Mouse (Mus musculus) liver, embryonic 15.5 days (tissue): ENCODE measurements around the gene Plxna4. TPM values are rescaled to one million over a fixed set of nuclear protein-coding genes. Genes with fewer than 3 reads are reported as not detected.
A peak's percentile ranks its signal among the peaks of the same experiment; 100 is the strongest.

Experiments
- ATAC-seq: fragments of 200-750 bp; cut with Nextera tagmentation; 2 replicates; pipeline ENCODE4 v1.8.0; 2017; ENCODE audit warnings: moderate number of reproducible peaks, mild to moderate bottlenecking, moderate library complexity; ENCODE audit not compliant: insufficient read depth
- H3K27ac ChIP-seq: fragments of 300-500 bp; sonication (generic); replicated peaks from 2 replicates; pipeline ENCODE4 v1.5.1; 2015; ENCODE audit warnings: mild to moderate bottlenecking, inconsistent platforms
- H3K27me3 ChIP-seq: fragments of 300-500 bp; sonication (generic); 2 replicates; pipeline ENCODE4 v1.6.1; 2015; ENCODE audit warnings: mild to moderate bottlenecking, inconsistent platforms
- H3K36me3 ChIP-seq: fragments of 300-500 bp; sonication (generic); replicated peaks from 2 replicates; pipeline ENCODE4 v1.6.1; 2015; ENCODE audit warnings: moderate library complexity, mild to moderate bottlenecking, inconsistent platforms
- H3K4me1 ChIP-seq: fragments of 300-500 bp; sonication (generic); replicated peaks from 2 replicates; pipeline ENCODE4 v1.6.1; 2015; ENCODE audit warnings: inconsistent platforms
- H3K4me2 ChIP-seq: fragments of 300-500 bp; sonication (generic); 2 replicates; pipeline ENCODE4 v1.6.1; 2015; ENCODE audit warnings: moderate library complexity, mild to moderate bottlenecking, inconsistent platforms
- H3K4me3 ChIP-seq: fragments of 300-500 bp; sonication (generic); replicated peaks from 2 replicates; pipeline ENCODE4 v1.5.1; 2015; ENCODE audit warnings: mild to moderate bottlenecking, inconsistent platforms
- H3K9ac ChIP-seq: fragments of 300-500 bp; sonication (generic); 2 replicates; pipeline ENCODE4 v1.6.1; 2015; ENCODE audit warnings: moderate library complexity, mild to moderate bottlenecking, inconsistent platforms
- H3K9me3 ChIP-seq: fragments of 300-500 bp; sonication (generic); replicated peaks from 2 replicates; pipeline ENCODE4 v1.6.1; 2016; ENCODE audit warnings: inconsistent platforms
- WGBS: fragments of 180-500 bp; shearing (Covaris S2); methylation state at CpG from one replicate; pipeline ENCODE4 v1.1.7; 2015; ENCODE audit warnings: mixed read lengths; ENCODE audit not compliant: insufficient replicate concordance; 5-methylcytosine and 5-hydroxymethylcytosine counted together
- polyA plus RNA-seq: library from polyadenylated mRNA; unstranded; fragments of >200 nt; fragmentation: Nextera tagmentation; extraction: Ambion mirVana; gene quantifications from 2 replicates; pipeline ENCODE4 v1.2.1, GENCODE M21; 2015

Plxna4 gene
- polyA plus RNA-seq, 1 experiment from 2014 or later = 0.26 TPM

DNA sequence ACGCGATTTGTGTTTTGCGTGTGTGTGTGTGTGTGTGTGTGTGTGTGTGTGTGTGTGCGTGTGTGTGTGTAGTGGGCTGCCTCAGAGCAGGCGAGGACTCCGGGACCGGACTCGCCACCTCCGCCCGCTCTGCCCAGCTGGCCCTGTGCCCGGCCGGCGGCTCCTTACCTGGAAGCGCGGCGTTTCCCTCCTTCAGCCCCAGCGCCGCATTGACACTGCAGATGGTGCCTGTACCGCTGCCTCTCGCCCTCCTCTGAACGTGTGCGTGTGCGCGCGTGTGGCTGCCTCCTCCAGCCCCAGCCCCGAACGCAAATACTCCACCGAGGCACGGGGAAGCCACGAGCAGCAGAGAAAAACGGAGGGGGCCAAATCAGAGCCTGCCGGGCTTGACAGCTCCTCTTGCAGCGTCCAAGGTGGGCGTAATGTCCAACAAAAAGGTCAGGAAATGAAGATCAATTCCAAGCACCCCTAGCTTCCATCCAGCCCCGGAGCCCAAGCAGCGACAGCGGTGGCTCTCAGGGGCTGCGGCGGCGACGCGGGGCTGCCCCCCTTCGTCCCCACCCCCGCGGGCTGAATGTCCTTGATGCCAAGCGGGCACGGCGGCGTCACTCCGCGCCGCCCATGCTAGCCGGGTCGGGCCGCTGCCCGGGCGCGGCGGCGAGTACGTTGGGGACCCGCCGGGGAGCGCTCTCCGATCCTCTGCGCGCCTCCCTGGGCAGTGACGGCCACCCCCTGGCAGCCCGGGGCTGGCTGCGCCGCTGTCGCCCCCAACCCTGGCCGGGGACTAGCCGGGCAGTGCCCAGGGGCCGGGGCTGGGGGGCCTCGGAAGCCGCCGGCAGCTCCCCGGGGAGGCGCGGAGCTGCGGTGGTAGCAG, 619 bp downstream of the Plxna4 start:
- H3K4me1 ChIP-seq = no peaks in the 10 kb centered on the region; the same call in 1 of the 2 replicates
- ATAC-seq = no peak
- peaks cover 89% of the 10 kb centered on the region for H3K27me3 ChIP-seq
- H3K27ac ChIP-seq = no peak overlapping the region
- peak overlapping the region; percentile 50 for H3K4me3 ChIP-seq
- H3K36me3 ChIP-seq = no peaks in the 10 kb centered on the region
- no peaks in the 10 kb centered on the region for H3K9me3 ChIP-seq
- peak overlapping the region; percentile 70 for H3K4me2 ChIP-seq
- no peak overlapping the region for H3K9ac ChIP-seq
- WGBS = under 1% methylated on average over 70 of the region's 82 CpGs

DNA sequence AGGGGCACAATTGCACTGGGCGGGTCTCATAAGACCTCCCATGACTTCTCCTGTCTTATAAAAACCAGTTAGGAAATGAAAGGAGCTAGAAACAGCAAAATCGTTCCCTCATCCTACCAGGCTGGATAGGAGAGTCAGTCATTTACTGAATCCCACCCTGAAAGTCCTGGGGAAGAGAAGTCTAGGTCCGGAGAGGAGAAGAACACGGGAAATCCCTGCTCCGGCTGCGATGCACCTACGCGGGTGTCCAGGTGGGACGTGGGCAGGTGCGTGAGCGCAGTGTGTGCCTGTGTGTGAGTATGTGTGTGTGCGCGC, 1.2 kb downstream of the Plxna4 start:
- peak overlapping the region; percentile 70 for H3K4me2 ChIP-seq
- no peaks in the 10 kb centered on the region; the same call in 1 of the 2 replicates for H3K4me1 ChIP-seq
- peak overlapping the region; percentile 50 for H3K4me3 ChIP-seq
- peaks cover 93% of the 10 kb centered on the region for H3K27me3 ChIP-seq
- no peaks in the 10 kb centered on the region for H3K9me3 ChIP-seq
- WGBS = 4% methylated on average over 13 of the region's 13 CpGs
- ATAC-seq = no peak
- no peak overlapping the region for H3K27ac ChIP-seq
- H3K36me3 ChIP-seq = no peaks in the 10 kb centered on the region
- no peak overlapping the region for H3K9ac ChIP-seq

DNA sequence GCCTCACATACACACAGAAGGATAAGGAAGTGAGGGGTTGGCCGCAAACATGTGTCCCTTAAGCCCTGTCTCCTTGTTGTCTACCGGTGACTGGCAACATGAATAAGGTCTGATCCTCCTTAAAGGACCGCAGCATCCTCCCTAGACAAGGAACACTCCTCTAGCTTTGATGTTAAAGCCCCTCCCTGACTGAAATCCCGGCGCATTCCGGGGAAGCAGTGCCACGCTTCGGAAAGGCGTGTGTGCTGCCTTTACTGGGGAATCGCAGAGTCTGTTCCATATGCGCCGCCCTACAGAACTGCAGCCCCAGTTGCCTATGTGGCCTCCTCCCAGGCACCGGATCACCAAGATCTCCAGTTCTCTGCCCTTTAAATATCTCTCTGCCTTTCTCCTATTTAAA, 1.6 kb downstream of the Plxna4 start:
- Histone ChIP-seq H3K36me3 (no peaks in the 10 kb centered on the region), H3K4me3 (peak overlapping the region; percentile 50), H3K4me1 (no peaks in the 10 kb centered on the region; the same call in 1 of the 2 replicates), H3K4me2 (0 out of 2 replicates have a peak overlapping the region, but pooled peaks have one; percentile 70), H3K27me3 (peaks cover 97% of the 10 kb centered on the region), H3K9me3 (no peaks in the 10 kb centered on the region), H3K27ac (no peak overlapping the region), H3K9ac (no peak overlapping the region)
- 3% methylated on average over 13 of the region's 13 CpGs for WGBS
- ATAC-seq = no peak

DNA sequence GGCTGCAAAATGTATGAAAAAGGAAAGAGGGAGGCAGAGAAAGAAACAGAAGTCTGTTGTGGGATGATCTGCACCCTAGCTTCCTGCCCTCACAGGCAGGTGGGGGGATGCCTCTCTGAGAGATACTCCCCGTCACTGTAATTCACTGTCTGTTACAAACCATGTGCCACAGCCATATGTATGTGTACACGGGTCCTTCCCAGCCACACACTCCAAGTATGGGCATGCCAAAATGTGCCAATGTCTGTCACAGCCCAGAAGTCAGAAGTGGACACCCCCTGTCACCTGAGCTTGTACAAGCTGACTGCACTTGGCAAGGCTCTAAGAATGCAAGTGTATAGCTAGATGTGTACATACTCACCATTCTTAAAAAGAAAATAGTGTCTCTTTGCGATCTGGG, 2.8 kb downstream of the Plxna4 start:
- Histone ChIP-seq H3K27me3 (peaks cover 93% of the 10 kb centered on the region), H3K4me3 (no peak overlapping the region), H3K36me3 (no peaks in the 10 kb centered on the region), H3K27ac (no peak overlapping the region), H3K9ac (no peak overlapping the region), H3K4me1 (no peaks in the 10 kb centered on the region; the same call in 1 of the 2 replicates), H3K9me3 (no peaks in the 10 kb centered on the region), H3K4me2 (no peak overlapping the region)
- ATAC-seq = no peak
- 32% methylated on average over 3 of the region's 3 CpGs for WGBS

DNA sequence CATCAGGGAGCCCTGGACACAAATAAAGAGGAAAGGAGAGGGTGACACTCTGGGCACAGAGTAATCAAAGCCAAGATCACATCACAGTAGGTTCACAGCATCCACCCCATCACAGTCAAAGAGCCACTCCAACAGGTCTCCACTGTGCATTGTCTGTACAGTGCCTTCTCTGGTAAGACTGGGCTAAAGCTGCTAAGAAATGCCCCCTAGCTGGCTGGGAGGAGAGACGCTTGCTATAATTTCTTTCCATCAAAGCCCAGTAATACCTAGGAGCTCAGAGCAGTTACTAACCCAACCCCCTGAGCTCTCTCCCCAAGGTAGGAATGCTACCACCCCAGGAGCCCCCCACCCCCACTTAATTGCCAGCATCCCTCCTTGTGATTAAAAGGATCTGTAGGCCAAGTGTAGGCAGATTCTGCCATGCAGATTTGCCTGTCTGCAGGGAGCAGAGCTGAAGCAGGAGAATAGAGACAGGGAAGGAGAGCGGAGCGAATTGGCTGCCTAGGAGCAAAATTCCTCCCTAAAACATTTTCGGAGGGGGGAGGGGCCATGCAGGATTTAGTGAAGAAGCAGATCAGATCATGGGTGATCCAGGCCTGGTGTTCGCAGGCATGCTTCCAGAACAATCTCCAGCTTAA, 3.6 kb downstream of the Plxna4 start:
- H3K4me1 ChIP-seq = no peaks in the 10 kb centered on the region; the same call in 1 of the 2 replicates
- H3K27me3 ChIP-seq = peaks cover 84% of the 10 kb centered on the region
- H3K4me2 ChIP-seq = no peak overlapping the region
- no peaks in the 10 kb centered on the region for H3K36me3 ChIP-seq
- no peak overlapping the region for H3K27ac ChIP-seq
- no peak for ATAC-seq
- WGBS = 43% methylated on average over 5 of the region's 5 CpGs
- no peak overlapping the region for H3K4me3 ChIP-seq
- no peak overlapping the region for H3K9ac ChIP-seq
- no peaks in the 10 kb centered on the region for H3K9me3 ChIP-seq

DNA sequence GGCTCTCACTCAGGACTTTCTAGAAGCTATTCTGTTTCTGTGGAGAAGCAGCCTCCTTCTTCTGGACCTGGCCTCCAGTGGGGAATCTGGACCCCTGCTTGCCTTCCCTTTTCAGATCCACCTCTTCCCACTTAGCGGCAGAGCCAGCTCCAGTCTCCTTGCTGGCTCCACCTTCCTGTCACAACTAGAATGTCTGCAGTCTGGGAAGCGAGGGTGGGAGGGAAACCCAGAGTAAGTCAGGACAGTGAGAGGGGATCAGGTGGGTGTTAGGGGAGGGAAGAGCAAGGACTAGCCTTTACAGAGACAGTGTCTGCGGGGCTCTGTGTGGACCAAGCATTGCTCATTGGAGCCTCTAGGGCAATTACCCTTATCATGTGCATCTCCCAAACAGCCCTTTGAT, 4.4 kb downstream of the Plxna4 start:
- H3K36me3 ChIP-seq = no peaks in the 10 kb centered on the region
- no peak overlapping the region for H3K4me3 ChIP-seq
- no peaks in the 10 kb centered on the region for H3K9me3 ChIP-seq
- H3K27me3 ChIP-seq = peaks cover 76% of the 10 kb centered on the region
- WGBS = 29% methylated on average over 3 of the region's 3 CpGs
- no peak overlapping the region for H3K9ac ChIP-seq
- no peak overlapping the region for H3K4me2 ChIP-seq
- no peak overlapping the region for H3K27ac ChIP-seq
- no peak for ATAC-seq
- H3K4me1 ChIP-seq = no peaks in the 10 kb centered on the region; the same call in 1 of the 2 replicates

DNA sequence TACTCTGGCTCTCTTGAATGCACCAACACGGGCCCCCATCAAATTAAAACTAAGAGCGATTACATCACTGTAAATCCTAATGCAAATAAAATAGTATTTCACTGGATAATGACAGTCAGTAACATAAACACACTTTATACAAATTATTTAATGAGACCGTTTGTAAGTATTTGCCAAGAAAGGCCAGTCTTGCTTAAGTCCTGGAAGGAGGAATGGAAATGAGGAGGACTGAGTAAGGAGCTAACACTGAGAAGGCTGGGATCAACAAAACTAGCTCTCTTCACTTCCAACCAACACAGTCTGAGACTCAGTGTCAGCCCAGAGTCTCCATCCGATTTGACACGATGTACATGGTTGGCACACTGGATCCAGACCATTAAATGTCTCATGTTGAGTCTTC, 16.5 kb downstream of the Plxna4 start:
- Histone ChIP-seq H3K4me3 (no peak overlapping the region), H3K4me1 (no peaks in the 10 kb centered on the region), H3K27ac (no peak overlapping the region), H3K27me3 (no peaks in the 10 kb centered on the region), H3K9ac (no peak overlapping the region), H3K4me2 (no peak overlapping the region), H3K36me3 (no peaks in the 10 kb centered on the region), H3K9me3 (no peaks in the 10 kb centered on the region)
- no peak for ATAC-seq
- 58% methylated on average over 5 of the region's 5 CpGs for WGBS

DNA sequence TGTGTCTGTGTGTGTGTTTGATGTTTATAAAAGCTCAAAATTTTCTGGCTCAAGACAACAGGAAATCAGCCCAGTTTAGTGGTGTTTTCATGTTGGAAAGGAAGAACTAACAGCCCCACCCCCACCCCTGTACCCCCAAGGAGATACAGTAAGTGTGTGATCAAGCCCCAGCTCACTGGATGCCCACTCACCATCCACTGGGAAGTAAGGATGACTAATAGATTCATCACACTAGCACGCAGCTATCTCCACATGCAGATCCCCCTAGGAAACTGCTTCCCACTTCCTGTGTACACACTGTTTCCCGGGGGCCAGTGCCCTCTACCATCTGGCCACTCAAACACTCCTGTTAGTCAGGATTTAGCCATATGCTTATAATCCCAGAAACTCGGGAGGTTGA, 17.5 kb downstream of the Plxna4 start:
- Histone ChIP-seq H3K4me1 (no peaks in the 10 kb centered on the region), H3K27me3 (no peaks in the 10 kb centered on the region), H3K9ac (no peak overlapping the region), H3K4me3 (no peak overlapping the region), H3K27ac (no peak overlapping the region), H3K4me2 (no peak overlapping the region), H3K9me3 (no peaks in the 10 kb centered on the region), H3K36me3 (no peaks in the 10 kb centered on the region)
- no peak for ATAC-seq
- WGBS = 16% methylated on average over 3 of the region's 3 CpGs

DNA sequence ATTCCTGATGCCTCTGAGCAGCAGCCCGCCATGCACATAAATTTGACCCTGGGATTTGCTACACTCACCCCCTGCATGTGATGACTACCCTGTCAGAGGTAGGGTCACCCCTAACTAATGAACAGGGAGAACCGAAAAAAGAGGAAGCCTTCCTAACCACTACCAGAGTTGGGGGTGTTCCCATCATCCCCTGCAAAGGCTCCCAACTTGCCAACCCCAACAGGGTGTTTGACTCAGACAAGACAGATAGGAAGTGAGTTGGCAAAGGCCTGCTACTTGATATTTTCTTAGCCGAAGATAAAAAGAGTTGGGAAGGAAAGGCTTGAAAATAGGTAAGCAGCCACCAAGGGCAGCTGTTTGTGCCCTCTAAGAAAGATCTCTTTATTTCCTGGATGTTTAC, 18.1 kb downstream of the Plxna4 start:
- WGBS = 19% methylated on average over 3 of the region's 3 CpGs
- no peak overlapping the region for H3K27ac ChIP-seq

DNA sequence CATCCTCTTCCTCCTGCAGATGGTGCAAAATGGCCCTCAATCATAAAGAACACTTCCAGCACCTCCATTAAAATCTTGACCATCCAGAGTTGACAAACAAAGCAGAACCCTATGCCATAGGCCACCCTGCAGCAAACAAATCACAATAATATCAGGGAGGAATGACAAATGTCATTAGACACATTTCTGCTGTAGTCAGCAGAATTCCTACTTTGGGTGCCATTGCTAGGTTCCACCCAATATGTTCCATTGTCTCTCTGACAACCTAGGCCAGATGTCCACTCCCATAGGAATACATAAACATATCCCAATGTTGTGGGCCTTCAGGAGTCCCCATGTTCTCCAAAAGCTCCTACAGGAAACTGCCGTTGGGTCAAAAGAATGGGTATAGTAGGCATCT, 41.1 kb downstream of the Plxna4 start:
- 64% methylated on average over 1 of the region's 1 CpGs for WGBS
- Histone ChIP-seq H3K9ac (no peak overlapping the region), H3K4me2 (no peak overlapping the region), H3K27me3 (no peaks in the 10 kb centered on the region), H3K36me3 (no peaks in the 10 kb centered on the region), H3K4me3 (no peak overlapping the region), H3K4me1 (no peaks in the 10 kb centered on the region), H3K9me3 (no peaks in the 10 kb centered on the region), H3K27ac (no peak overlapping the region)
- no peak for ATAC-seq

More for the DNA sequence above, 18.1 kb downstream of the Plxna4 start:
- no peaks in the 10 kb centered on the region for H3K9me3 ChIP-seq
- no peak overlapping the region for H3K9ac ChIP-seq
- no peak overlapping the region for H3K4me2 ChIP-seq
- no peak overlapping the region for H3K4me3 ChIP-seq
- H3K36me3 ChIP-seq = no peaks in the 10 kb centered on the region
- H3K27me3 ChIP-seq = no peaks in the 10 kb centered on the region
- ATAC-seq = no peak
- H3K4me1 ChIP-seq = no peaks in the 10 kb centered on the region

DNA sequence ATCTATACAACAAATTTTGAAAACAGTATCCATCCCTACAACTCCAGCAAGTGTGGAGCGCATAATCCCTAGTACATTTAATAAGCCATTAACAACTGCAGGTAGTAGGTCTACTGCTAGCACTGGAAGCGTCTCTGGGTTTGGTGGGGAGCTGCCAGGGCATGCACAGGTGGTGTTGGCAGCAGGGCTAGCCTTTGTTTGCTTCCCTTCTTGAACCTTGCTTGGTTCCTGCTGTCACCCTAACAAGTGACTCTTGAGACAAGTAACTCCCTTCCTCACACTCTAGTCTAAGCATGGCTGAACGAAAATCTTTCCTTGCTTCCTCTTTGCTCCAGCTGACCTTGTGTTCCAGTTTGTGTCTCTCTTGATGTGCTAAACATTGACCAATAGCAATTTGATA, 44.0 kb downstream of the Plxna4 start:
- Histone ChIP-seq H3K27me3 (0 out of 2 replicates have a peak, but pooled peaks cover 5% of the 10 kb centered on the region), H3K4me2 (no peak overlapping the region), H3K4me3 (no peak overlapping the region), H3K4me1 (no peaks in the 10 kb centered on the region), H3K36me3 (no peaks in the 10 kb centered on the region), H3K27ac (no peak overlapping the region), H3K9ac (no peak overlapping the region), H3K9me3 (no peaks in the 10 kb centered on the region)
- no peak for ATAC-seq
- WGBS = 50% methylated on average over 3 of the region's 3 CpGs
